Mouse (Mus musculus) forebrain, embryonic 12.5 days (tissue): ENCODE measurements around the gene Cma2. TPM values are rescaled to one million over a fixed set of nuclear protein-coding genes. Genes with fewer than 3 reads are reported as not detected.
A peak's percentile ranks its signal among the peaks of the same experiment; 100 is the strongest.

ENCODE experiments used
- ATAC-seq: fragments of 200-750 bp; cut with Nextera tagmentation; 2 replicates; pipeline ENCODE4 v1.8.0; 2017; ENCODE audit warnings: moderate TSS enrichment; ENCODE audit not compliant: low FRiP score
- H3K27ac ChIP-seq: fragments of 300-500 bp; sonication (generic); 2 replicates; pipeline ENCODE4 v1.5.1; 2016; ENCODE audit warnings: mild to moderate bottlenecking
- H3K27me3 ChIP-seq: fragments of 300-500 bp; sonication (generic); 2 replicates; pipeline ENCODE4 v1.6.1; 2016; ENCODE audit warnings: mild to moderate bottlenecking
- H3K36me3 ChIP-seq: fragments of 300-500 bp; sonication (generic); replicated peaks from 2 replicates; pipeline ENCODE4 v1.6.1; 2016; ENCODE audit warnings: mild to moderate bottlenecking
- H3K4me1 ChIP-seq: fragments of 300-500 bp; sonication (generic); 2 replicates; pipeline ENCODE4 v1.6.1; 2016
- H3K4me2 ChIP-seq: fragments of 300-500 bp; sonication (generic); 2 replicates; pipeline ENCODE4 v1.6.1; 2016; ENCODE audit warnings: mild to moderate bottlenecking, moderate library complexity
- H3K4me3 ChIP-seq: fragments of 300-500 bp; sonication (generic); replicated peaks from 2 replicates; pipeline ENCODE4 v1.5.1; 2016; ENCODE audit warnings: mild to moderate bottlenecking
- H3K9ac ChIP-seq: fragments of 300-500 bp; sonication (generic); 2 replicates; pipeline ENCODE4 v1.6.1; 2016; ENCODE audit warnings: mild to moderate bottlenecking
- H3K9me3 ChIP-seq: fragments of 300-500 bp; sonication (generic); 2 replicates; pipeline ENCODE4 v1.6.1; 2016
- WGBS: fragments of 180-500 bp; shearing (Covaris S2); methylation state at CpG from one replicate; pipeline ENCODE4 v1.1.7; 2016; 5-methylcytosine and 5-hydroxymethylcytosine counted together
- polyA plus RNA-seq: library from polyadenylated mRNA; unstranded; fragments of >200 nt; fragmentation: Nextera tagmentation; extraction: Ambion mirVana; gene quantifications from 2 replicates; pipeline ENCODE4 v1.2.1, GENCODE M21; 2016

Gene Cma2
- not detected in 2 replicates for polyA plus RNA-seq

GRCm38 (mm10) chr14:55950346-55951030, at the start of gene Cma2:
TSS of gene Cma2 (plus strand) at chr14:55950980.
- no peak within 1 kb of the TSS for H3K4me3 ChIP-seq
- no peaks in the 10 kb centered on the region for H3K36me3 ChIP-seq
- no peak for ATAC-seq
- no peaks in the 10 kb centered on the region for H3K27me3 ChIP-seq
- H3K4me2 ChIP-seq = no peak within 1 kb of the TSS
- H3K4me1 ChIP-seq = no peaks in the 10 kb centered on the region
- H3K9me3 ChIP-seq = no peaks in the 10 kb centered on the region
- 85% methylated on average over 6 of the region's 6 CpGs for WGBS
- no peak within 1 kb of the TSS for H3K9ac ChIP-seq
- H3K27ac ChIP-seq = no peak within 1 kb of the TSS

- no peaks in the 10 kb centered on the region for H3K36me3 ChIP-seq
- H3K27me3 ChIP-seq = peaks cover 10% of the 10 kb centered on the region; the same call in 1 of the 2 replicates
- H3K27ac ChIP-seq = no peak overlapping the region
- H3K9me3 ChIP-seq = no peaks in the 10 kb centered on the region
- H3K4me2 ChIP-seq = no peak overlapping the region
- no peak for ATAC-seq
- peaks cover 6% of the 10 kb centered on the region for H3K4me1 ChIP-seq
- H3K9ac ChIP-seq = no peak overlapping the region
- H3K4me3 ChIP-seq = no peak overlapping the region
- WGBS = 32% methylated on average over 1 of the region's 1 CpGs
Measured at GRCm38 (mm10) chr14:55905518-55905917, 45.3 kb upstream of the Cma2 start.

- H3K27me3 ChIP-seq = no peaks in the 10 kb centered on the region
- no peak for ATAC-seq
- H3K4me2 ChIP-seq = no peak overlapping the region
Measured at GRCm38 (mm10) chr14:55913406-55913805, 37.4 kb upstream of the Cma2 start.

GRCm38 (mm10) chr14:55918240-55919082, 32.3 kb upstream of the Cma2 start:
- Histone ChIP-seq H3K9me3 (no peaks in the 10 kb centered on the region), H3K36me3 (no peaks in the 10 kb centered on the region), H3K9ac (no peak overlapping the region), H3K27ac (no peak overlapping the region), H3K4me2 (no peak overlapping the region), H3K4me3 (no peak overlapping the region), H3K27me3 (peaks cover 3% of the 10 kb centered on the region; the same call in 1 of the 2 replicates), H3K4me1 (peaks cover 2% of the 10 kb centered on the region; the same call in 1 of the 2 replicates)
- 44% methylated on average over 14 of the region's 14 CpGs for WGBS
- peak; percentile 65; the same call in 1 of the 2 replicates for ATAC-seq

More at GRCm38 (mm10) chr14:55913406-55913805, 37.4 kb upstream of the Cma2 start:
- Histone ChIP-seq H3K4me1 (no peaks in the 10 kb centered on the region), H3K27ac (no peak overlapping the region), H3K9ac (no peak overlapping the region), H3K4me3 (no peak overlapping the region), H3K9me3 (no peaks in the 10 kb centered on the region), H3K36me3 (no peaks in the 10 kb centered on the region)
- 60% methylated on average over 4 of the region's 4 CpGs for WGBS

GRCm38 (mm10) chr14:55922475-55923232, 28.1 kb upstream of the Cma2 start:
- Histone ChIP-seq H3K27ac (no peak overlapping the region), H3K27me3 (peaks cover 3% of the 10 kb centered on the region; the same call in 1 of the 2 replicates), H3K4me3 (no peak overlapping the region), H3K4me2 (no peak overlapping the region), H3K9ac (no peak overlapping the region), H3K4me1 (peaks cover 2% of the 10 kb centered on the region; the same call in 1 of the 2 replicates), H3K36me3 (no peaks in the 10 kb centered on the region), H3K9me3 (no peaks in the 10 kb centered on the region)
- WGBS = 80% methylated on average over 7 of the region's 7 CpGs
- no peak for ATAC-seq

GRCm38 (mm10) chr14:55926847-55927246, 23.9 kb upstream of the Cma2 start:
- Histone ChIP-seq H3K4me1 (no peaks in the 10 kb centered on the region), H3K9ac (no peak overlapping the region), H3K4me3 (no peak overlapping the region), H3K36me3 (no peaks in the 10 kb centered on the region), H3K27ac (no peak overlapping the region), H3K27me3 (no peaks in the 10 kb centered on the region), H3K9me3 (no peaks in the 10 kb centered on the region), H3K4me2 (no peak overlapping the region)
- 87% methylated on average over 4 of the region's 4 CpGs for WGBS
- no peak for ATAC-seq

GRCm38 (mm10) chr14:55929263-55929997, 21.4 kb upstream of the Cma2 start:
- no peaks in the 10 kb centered on the region for H3K9me3 ChIP-seq
- no peak for ATAC-seq
- no peaks in the 10 kb centered on the region for H3K4me1 ChIP-seq
- H3K27ac ChIP-seq = no peak overlapping the region
- 79% methylated on average over 12 of the region's 12 CpGs for WGBS
- no peak overlapping the region for H3K9ac ChIP-seq
- H3K27me3 ChIP-seq = no peaks in the 10 kb centered on the region
- no peak overlapping the region for H3K4me2 ChIP-seq
- H3K36me3 ChIP-seq = no peaks in the 10 kb centered on the region
- H3K4me3 ChIP-seq = no peak overlapping the region

- Histone ChIP-seq H3K9me3 (no peaks in the 10 kb centered on the region), H3K27ac (no peak overlapping the region), H3K36me3 (no peaks in the 10 kb centered on the region), H3K9ac (no peak overlapping the region), H3K27me3 (no peaks in the 10 kb centered on the region), H3K4me3 (no peak overlapping the region), H3K4me2 (no peak overlapping the region), H3K4me1 (no peaks in the 10 kb centered on the region)
- WGBS = 66% methylated on average over 7 of the region's 7 CpGs
- ATAC-seq = no peak
Measured at GRCm38 (mm10) chr14:55933586-55933985, 17.2 kb upstream of the Cma2 start.

- Histone ChIP-seq H3K36me3 (no peaks in the 10 kb centered on the region), H3K27me3 (no peaks in the 10 kb centered on the region), H3K9ac (no peak overlapping the region), H3K9me3 (no peaks in the 10 kb centered on the region), H3K4me2 (no peak overlapping the region), H3K27ac (no peak overlapping the region), H3K4me3 (no peak overlapping the region), H3K4me1 (no peaks in the 10 kb centered on the region)
- WGBS = 64% methylated on average over 7 of the region's 7 CpGs
- ATAC-seq = no peak
Measured at GRCm38 (mm10) chr14:55940070-55940800, 10.5 kb upstream of the Cma2 start.

GRCm38 (mm10) chr14:55943601-55944000, 7.2 kb upstream of the Cma2 start:
- no peaks in the 10 kb centered on the region for H3K4me1 ChIP-seq
- no peaks in the 10 kb centered on the region for H3K27me3 ChIP-seq
- H3K4me3 ChIP-seq = no peak overlapping the region
- no peaks in the 10 kb centered on the region for H3K36me3 ChIP-seq
- 86% methylated on average over 11 of the region's 11 CpGs for WGBS
- H3K4me2 ChIP-seq = no peak overlapping the region
- no peaks in the 10 kb centered on the region for H3K9me3 ChIP-seq
- no peak for ATAC-seq
- H3K27ac ChIP-seq = no peak overlapping the region
- H3K9ac ChIP-seq = no peak overlapping the region

- Histone ChIP-seq H3K27ac (no peak within 1 kb of the TSS), H3K27me3 (no peaks in the 10 kb centered on the region), H3K4me1 (no peaks in the 10 kb centered on the region), H3K4me2 (no peak within 1 kb of the TSS), H3K36me3 (no peaks in the 10 kb centered on the region), H3K9ac (no peak within 1 kb of the TSS), H3K4me3 (no peak within 1 kb of the TSS), H3K9me3 (no peaks in the 10 kb centered on the region)
- WGBS = 84% methylated on average over 4 of the region's 4 CpGs
- ATAC-seq = no peak
Measured at GRCm38 (mm10) chr14:55944575-55944974, 6.2 kb upstream of the Cma2 start, which contains the start of gene Cma1. TSS of gene Cma1 (minus strand) at chr14:55944675.
